Mouse (Mus musculus) heart, postnatal 25 days (tissue): ENCODE results near the gene Calcoco1. TPM values are rescaled to one million over a fixed set of nuclear protein-coding genes. Genes with fewer than 3 reads are reported as not detected.

Source experiments
- DNase-seq: peaks from one replicate; pipeline ENCODE4 v3.0.0; 2022; ENCODE audit warnings: low spot score
- intact Hi-C: fragments of 180-260 bp; cut with DNase I; formaldehyde crosslinking; loops from one replicate; pipeline ENCODE4 v1.15.1; 2025
- total RNA-seq, 2 experiments: library from RNA; stranded (reverse); gene quantifications; 2 replicates each; pipeline ENCODE4 v1.2.3; 2021

Calcoco1 gene
- total RNA-seq, 2 experiments from 2014 or later = 93.5 to 106 TPM

- DNase-seq = no peak
- intact Hi-C loops = no loop called here
These were observed 17.7 kb upstream of the Calcoco1 start for GRCm38 (mm10) chr15:102739520-102740297.

GRCm38 (mm10) chr15:102738434-102738833 lies 16.5 kb upstream of the Calcoco1 start:
- no peak for DNase-seq
- intact Hi-C loops = no loop called here

- intact Hi-C loops = no loop called here
- DNase-seq = no peak
These were observed 15.1 kb upstream of the Calcoco1 start for GRCm38 (mm10) chr15:102737092-102737491.

DNA sequence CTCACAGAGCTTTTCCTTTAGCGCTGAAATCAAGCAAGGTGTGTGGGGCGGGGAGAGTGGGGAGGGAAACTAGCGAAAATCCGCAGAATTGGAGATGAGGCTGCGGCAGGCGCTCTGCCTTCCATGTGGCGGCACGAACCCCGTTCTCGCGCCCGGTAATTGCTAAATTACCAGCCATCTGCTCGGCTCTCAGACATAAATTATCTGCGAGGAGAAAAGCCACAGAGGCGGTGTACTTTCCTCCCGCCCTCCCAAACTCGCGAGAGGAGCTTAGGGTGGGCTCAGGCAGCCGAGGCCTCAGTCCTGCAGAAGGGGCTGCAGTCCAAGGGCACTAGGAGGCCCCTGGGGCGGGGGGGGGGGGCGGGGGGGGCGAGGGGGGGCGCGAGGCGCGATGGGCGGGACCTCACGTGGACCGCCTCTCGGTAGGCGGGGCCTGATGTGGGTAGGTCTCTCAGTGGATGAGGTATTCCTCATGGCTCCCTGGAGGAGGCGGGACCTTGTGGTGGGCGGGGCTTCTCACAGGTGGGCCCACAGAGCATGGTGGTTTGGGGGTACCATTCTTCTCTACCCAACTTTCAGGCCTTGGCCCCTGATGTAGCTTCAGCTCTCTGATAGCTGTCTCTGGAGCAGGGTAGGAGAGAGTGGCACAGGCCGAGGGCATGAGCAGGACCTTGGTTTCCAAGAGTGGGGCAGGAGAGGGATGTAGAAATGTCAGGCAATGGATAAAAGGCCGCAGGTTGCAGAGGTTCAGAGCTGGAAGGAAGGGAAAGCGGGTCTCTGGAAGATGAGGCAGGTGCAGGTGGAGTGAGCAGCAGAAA lies 14.4 kb upstream of the Calcoco1 start:
- intact Hi-C loops = no loop called here

DNA sequence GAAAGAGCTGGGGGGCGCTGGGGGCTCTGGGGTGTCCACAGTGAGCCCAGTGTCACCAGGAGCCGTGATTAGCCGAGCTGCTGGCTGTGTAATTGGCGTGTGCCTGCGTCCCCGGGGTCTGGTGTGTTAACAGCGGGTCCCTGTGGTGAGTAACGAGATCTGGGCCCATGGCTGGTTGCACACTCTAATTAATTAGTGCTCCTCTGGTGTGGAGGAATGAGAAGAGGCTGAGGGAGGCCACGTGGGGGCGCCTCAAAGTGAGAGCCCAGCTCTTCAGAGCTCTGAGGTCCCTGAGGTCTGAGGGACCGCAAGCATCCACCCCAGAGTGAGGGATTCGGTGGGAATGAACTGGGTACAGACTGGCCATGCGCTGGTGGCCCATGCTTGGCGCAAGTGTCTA lies 13.1 kb upstream of the Calcoco1 start:
- intact Hi-C loops = no loop called here
- DNase-seq = no peak

More for the DNA sequence above, 14.4 kb upstream of the Calcoco1 start:
- DNase-seq = no peak

- no peak for DNase-seq
- intact Hi-C loops = no loop called here
These were observed 12.0 kb upstream of the Calcoco1 start for GRCm38 (mm10) chr15:102733759-102734531.

DNA sequence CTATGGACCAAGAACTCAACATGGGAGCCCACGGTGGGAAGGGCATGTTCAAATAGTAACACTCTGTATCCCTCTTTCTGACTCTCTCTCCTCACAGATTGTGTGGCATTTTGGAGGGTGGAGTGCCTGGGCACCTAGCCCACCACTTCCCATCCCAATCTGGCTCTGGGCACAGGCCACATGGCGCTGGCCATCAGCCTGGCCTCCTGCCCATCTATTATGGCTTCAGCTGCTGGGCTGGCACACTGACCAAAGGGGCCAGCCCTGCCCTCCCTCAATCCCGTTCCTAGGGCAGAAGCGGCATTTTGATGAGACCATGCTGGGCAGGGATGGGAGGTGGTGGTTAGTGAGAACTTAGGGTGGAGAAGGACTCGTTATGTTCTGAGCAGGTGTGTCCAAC lies 11.3 kb upstream of the Calcoco1 start:
- no peak for DNase-seq
- intact Hi-C loops = no loop called here

DNA sequence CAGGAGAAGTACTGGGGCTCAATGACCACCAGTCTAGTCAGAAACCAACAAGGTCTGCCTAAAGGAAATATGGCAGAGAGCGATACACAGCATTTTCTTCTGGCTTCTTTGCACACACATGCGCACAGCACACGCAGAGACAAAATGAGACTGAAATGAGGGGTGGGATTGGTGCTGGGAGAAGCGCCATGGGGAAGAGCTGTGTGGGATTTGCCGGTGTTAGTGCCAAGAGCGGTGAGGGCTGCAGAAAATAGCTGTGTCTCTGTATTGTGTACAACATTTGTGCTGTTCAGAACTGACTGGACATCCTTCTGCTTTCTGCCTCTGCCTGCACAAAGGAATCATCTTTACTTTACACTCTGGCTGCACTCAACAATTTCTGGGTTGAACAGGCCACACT lies 10.4 kb upstream of the Calcoco1 start:
- no peak for DNase-seq

DNA sequence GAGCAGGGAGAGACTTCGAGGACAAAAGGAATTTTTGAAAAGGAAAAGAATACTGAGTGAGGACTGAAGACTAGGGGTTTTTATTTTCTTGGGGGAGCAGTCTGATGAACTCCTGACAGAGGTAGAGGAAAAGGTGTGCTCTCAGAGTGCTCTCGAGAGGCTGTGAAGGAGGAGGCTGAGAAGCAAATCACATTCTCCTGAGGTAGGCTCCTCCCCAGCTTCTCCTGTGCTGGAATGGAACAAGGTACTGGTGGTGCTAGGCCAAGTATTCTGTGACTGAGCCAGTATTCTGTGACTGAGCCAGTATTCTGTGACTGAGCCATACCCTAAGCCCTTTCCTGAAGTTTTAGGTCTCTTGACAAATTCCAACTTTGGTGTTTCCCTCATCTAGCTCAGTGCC lies 6.0 kb upstream of the Calcoco1 start:
- intact Hi-C loops = no loop called here
- no peak for DNase-seq

More for the DNA sequence above, 10.4 kb upstream of the Calcoco1 start:
- intact Hi-C loops = no loop called here

GRCm38 (mm10) chr15:102723358-102724135 lies 1.6 kb upstream of the Calcoco1 start:
- intact Hi-C loops = no loop called here

GRCm38 (mm10) chr15:102722500-102722931 lies 538 bp upstream of the Calcoco1 start:
- no peak for DNase-seq
- intact Hi-C loops = no loop called here

More at GRCm38 (mm10) chr15:102723358-102724135, 1.6 kb upstream of the Calcoco1 start:
- no peak for DNase-seq

DNA sequence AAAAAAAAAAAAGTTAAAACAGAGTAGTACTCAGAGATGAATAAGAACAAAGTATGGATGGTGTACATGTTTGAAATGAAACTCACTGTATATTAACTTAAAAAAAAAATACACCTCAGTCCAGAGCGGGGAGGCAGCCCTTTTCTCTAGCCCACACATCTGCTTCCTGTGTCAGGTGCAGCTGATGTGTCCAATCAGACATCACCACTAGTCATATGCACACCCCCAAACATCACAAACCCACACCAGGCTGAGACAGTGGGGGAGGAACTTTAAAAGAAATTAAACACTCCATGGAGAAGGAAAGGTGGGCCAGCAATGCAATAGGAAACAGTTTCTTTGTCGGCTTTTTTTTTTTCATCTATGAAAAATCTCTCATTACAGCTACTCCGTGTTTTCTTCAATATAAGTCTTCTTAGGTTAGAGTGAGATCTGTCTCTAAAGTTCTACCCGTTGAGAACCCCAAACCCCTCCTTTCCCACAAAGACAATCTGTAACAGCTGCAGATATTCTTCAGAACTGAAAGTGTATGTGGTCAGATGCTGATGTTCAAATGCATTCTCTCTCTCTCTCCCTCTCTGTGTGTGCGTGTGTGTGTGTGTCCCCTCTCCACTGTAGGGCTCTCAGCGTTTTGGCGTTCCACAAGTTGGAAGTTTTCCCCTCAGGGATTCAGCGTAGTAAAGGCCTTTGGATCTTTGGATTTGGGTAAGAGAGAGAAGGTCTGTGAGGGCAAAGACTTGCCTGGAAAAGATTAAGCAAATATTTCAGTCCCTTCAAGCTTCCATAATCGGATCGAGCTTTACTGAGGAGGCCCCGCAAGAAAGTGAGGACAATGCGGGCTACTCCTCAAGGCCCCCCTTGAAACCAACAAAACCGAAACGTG lies 721 bp downstream of the Calcoco1 start:
- no peak for DNase-seq
- intact Hi-C loops = no loop called here

GRCm38 (mm10) chr15:102716132-102716531 lies 5.8 kb downstream of the Calcoco1 start:
- intact Hi-C loops = no loop called here
- no peak for DNase-seq

GRCm38 (mm10) chr15:102707736-102708269 lies 14.2 kb downstream of the Calcoco1 start:
- intact Hi-C loops = no loop called here
- DNase-seq = no peak

DNA sequence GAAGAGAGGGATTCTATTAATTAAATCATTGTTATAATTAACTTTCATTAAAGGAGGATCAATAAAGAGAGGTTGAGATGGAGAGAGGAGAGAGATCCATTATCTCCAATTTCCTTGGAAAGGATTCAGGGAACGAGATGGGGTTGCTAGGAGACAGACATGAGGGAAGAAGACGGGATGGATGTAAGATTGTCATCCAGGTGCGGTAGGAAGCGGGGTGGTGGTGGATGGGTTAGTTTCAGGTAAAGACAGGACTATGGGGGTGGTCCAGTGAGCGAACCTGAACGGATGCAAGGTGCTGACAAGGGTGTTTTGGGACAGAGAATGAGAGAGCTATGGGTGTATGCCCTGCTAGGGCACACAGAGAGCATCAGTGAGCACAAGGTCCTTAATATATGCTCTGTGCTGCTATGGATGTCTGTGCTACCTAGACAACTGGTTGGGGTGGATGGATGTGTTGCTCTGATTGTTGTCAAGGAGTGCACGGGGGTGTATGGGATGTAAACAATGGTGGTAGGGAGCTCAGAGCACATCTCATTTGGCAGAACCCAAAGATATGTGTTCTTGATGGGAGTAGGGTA lies 16.0 kb downstream of the Calcoco1 start:
- intact Hi-C loops = no loop called here
- DNase-seq = no peak

- intact Hi-C loops = no loop called here
- no peak for DNase-seq
These were observed 16.6 kb downstream of the Calcoco1 start for GRCm38 (mm10) chr15:102705226-102705894.

DNA sequence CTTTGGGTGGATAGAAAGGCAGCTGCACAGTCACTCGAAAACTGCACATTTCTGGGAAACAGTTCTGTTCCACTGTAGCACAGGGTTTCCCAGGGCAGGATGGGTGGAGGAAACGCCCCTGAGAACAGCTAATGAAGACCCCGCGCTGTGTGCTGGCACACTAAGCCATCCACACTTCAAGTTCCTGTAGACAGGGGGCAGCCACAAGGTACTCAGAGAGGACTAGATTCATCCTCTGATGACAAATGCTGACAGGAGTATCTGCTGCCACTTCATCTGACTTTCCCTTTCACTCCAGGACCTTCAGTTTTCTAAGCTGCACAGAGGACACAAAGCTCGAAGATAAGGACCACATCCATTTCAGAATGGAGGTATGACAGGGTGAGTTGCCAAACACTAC lies 17.2 kb downstream of the Calcoco1 start:
- no peak for DNase-seq
- intact Hi-C loops = no loop called here
